Mouse (Mus musculus) G1E (cell line): ENCODE data around the gene Gm45233. TPM values are rescaled to one million over a fixed set of nuclear protein-coding genes. Genes with fewer than 3 reads are reported as not detected.

Experiments
- ATAC-seq: 2 replicates; pipeline ENCODE4 v1.8.0; 2016; ENCODE audit warnings: mild to moderate bottlenecking; ENCODE audit not compliant: insufficient number of reproducible peaks, poor library complexity, low FRiP score, severe bottlenecking; ENCODE audit errors: extremely low read depth
- DNase-seq: peaks from one replicate; pipeline ENCODE4 v3.0.0; 2012; ENCODE audit warnings: low spot score
- H3K27me3 ChIP-seq: 2 replicates; pipeline ENCODE4 v1.6.1; 2012; ENCODE audit warnings: mild to moderate bottlenecking, low read length, inconsistent platforms; ENCODE audit not compliant: insufficient read depth
- H3K36me3 ChIP-seq: replicated peaks from 2 replicates; pipeline ENCODE3; 2012; ENCODE audit warnings: mild to moderate bottlenecking, inconsistent platforms
- H3K4me1 ChIP-seq: 2 replicates; pipeline ENCODE4 v1.6.1; 2012; ENCODE audit warnings: low read depth, low read length, inconsistent platforms, mixed read lengths; ENCODE audit not compliant: insufficient read depth
- H3K4me3 ChIP-seq: 2 replicates; pipeline ENCODE4 v1.5.1; 2012; ENCODE audit warnings: low read depth, mild to moderate bottlenecking, inconsistent platforms, low read length, moderate library complexity, mixed read lengths
- H3K9me3 ChIP-seq: replicated peaks from 2 replicates; pipeline ENCODE4 v1.6.1; 2012; ENCODE audit warnings: inconsistent platforms
- CTCF ChIP-seq: IDR thresholded peaks from 2 replicates; pipeline ENCODE4 v1.5.1; 2012; ENCODE audit warnings: low read depth, low read length, inconsistent platforms, mixed read lengths
- GATA1 ChIP-seq: IDR thresholded peaks from 2 replicates; pipeline ENCODE4 v1.6.1; 2012; ENCODE audit warnings: borderline replicate concordance, low read length, inconsistent platforms, mixed read lengths
- GATA2 ChIP-seq: IDR thresholded peaks from 2 replicates; pipeline ENCODE4 v1.6.1; 2012; ENCODE audit warnings: low read depth, low read length, inconsistent platforms, borderline replicate concordance
- POLR2AphosphoS5 ChIP-seq: IDR thresholded peaks from 2 replicates; pipeline ENCODE4 v1.6.1; 2012; ENCODE audit warnings: low read depth, low read length, inconsistent platforms; ENCODE audit not compliant: insufficient replicate concordance
- TAL1 ChIP-seq: conservative IDR thresholded peaks from 2 replicates; pipeline ENCODE4 v1.6.1; 2012; ENCODE audit warnings: low read depth, low read length, inconsistent platforms, mixed read lengths
- polyA plus RNA-seq: library from polyadenylated mRNA; stranded (reverse); fragments of >175 nt; gene quantifications from 2 replicates; pipeline ENCODE4 v1.2.3, GENCODE M21; 2012
- total RNA-seq, 2 experiments: library from RNA; stranded (forward) in 1 of 2; stranded (reverse) in 1 of 2; fragments of 200-1000 nt in 1 of 2; fragments of >200 nt in 1 of 2; fragmentation: Nextera tagmentation in 1 of 2; gene quantifications; 2 replicates each; pipeline ENCODE4 v1.2.3; 2014 to 2017

Gm45233 gene
- total and polyA plus RNA-seq, 3 experiments: not detected

GRCm38 (mm10) chr7:43434676-43435075 lies 9.3 kb upstream of the Gm45233 start:
- Histone ChIP-seq H3K36me3 (no peaks in the 10 kb centered on the region), H3K4me1 (no peaks in the 10 kb centered on the region), H3K9me3 (no peaks in the 10 kb centered on the region), H3K4me3 (no peak overlapping the region), H3K27me3 (peaks cover 58% of the 10 kb centered on the region)
- no peak for ATAC-seq
- TF ChIP-seq POLR2AphosphoS5: no peak
- TF ChIP-seq GATA1: no peak
- no peak for TF ChIP-seq TAL1
- TF ChIP-seq GATA2: no peak
- no peak for TF ChIP-seq CTCF
- no peak for DNase-seq

- DNase-seq: no peak
- H3K4me3 ChIP-seq: no peak within 1 kb of the TSS
- H3K27me3 ChIP-seq: peaks cover 50% of the 10 kb centered on the region
- H3K4me1 ChIP-seq: no peaks in the 10 kb centered on the region
- no peak for ATAC-seq
- TF ChIP-seq GATA2: no peak
- TF ChIP-seq POLR2AphosphoS5: no peak
- no peak for TF ChIP-seq TAL1
- no peak for TF ChIP-seq CTCF
- no peak for TF ChIP-seq GATA1
- no peaks in the 10 kb centered on the region for H3K9me3 ChIP-seq
- H3K36me3 ChIP-seq: no peaks in the 10 kb centered on the region
These were observed 7.3 kb upstream of the Gm45233 start, which contains the start of gene Nkg7 for GRCm38 (mm10) chr7:43436341-43437255. Gene Nkg7, plus strand, starts transcription at chr7:43437073.

GRCm38 (mm10) chr7:43438611-43439010 lies 5.3 kb upstream of the Gm45233 start:
- Histone ChIP-seq H3K4me1 (peaks cover 15% of the 10 kb centered on the region), H3K36me3 (no peaks in the 10 kb centered on the region), H3K9me3 (no peaks in the 10 kb centered on the region), H3K27me3 (peaks cover 38% of the 10 kb centered on the region), H3K4me3 (no peak overlapping the region)
- ATAC-seq (no peak), DNase-seq (no peak)
- TF ChIP-seq CTCF (no peak), GATA1 (no peak), GATA2 (no peak)

GRCm38 (mm10) chr7:43440482-43440881 lies 3.4 kb upstream of the Gm45233 start, which contains the start of gene Cldnd2:
Gene Cldnd2, plus strand, starts transcription at chr7:43440782.
- DNase-seq: no peak
- Histone ChIP-seq H3K4me1 (peaks cover 29% of the 10 kb centered on the region), H3K4me3 (no peak within 1 kb of the TSS), H3K9me3 (no peaks in the 10 kb centered on the region), H3K27me3 (peaks cover 30% of the 10 kb centered on the region), H3K36me3 (peaks cover 2% of the 10 kb centered on the region)
- no peak for TF ChIP-seq POLR2AphosphoS5
- ATAC-seq: no peak

- Histone ChIP-seq H3K36me3 (peaks cover 8% of the 10 kb centered on the region), H3K9me3 (no peaks in the 10 kb centered on the region), H3K4me1 (peaks cover 34% of the 10 kb centered on the region), H3K4me3 (no peak overlapping the region), H3K27me3 (peaks cover 28% of the 10 kb centered on the region)
- no peak for TF ChIP-seq TAL1
- TF ChIP-seq POLR2AphosphoS5: no peak
- no peak for TF ChIP-seq GATA1
- TF ChIP-seq GATA2: no peak
- no peak for TF ChIP-seq CTCF
- no peak for DNase-seq
- ATAC-seq: no peak
These were observed 2.9 kb upstream of the Gm45233 start for GRCm38 (mm10) chr7:43441071-43441470.

GRCm38 (mm10) chr7:43442684-43443083 lies 1.2 kb upstream of the Gm45233 start:
- Histone ChIP-seq H3K27me3 (peaks cover 20% of the 10 kb centered on the region), H3K4me1 (peaks cover 50% of the 10 kb centered on the region), H3K9me3 (no peaks in the 10 kb centered on the region), H3K36me3 (peaks cover 24% of the 10 kb centered on the region), H3K4me3 (peak overlapping the region; percentile 75)
- TF ChIP-seq GATA1 (no peak), GATA2 (no peak), POLR2AphosphoS5 (no peak), TAL1 (no peak), CTCF (no peak)
- ATAC-seq: no peak
- DNase-seq: no peak
